11 mouse cellular contexts compared by ENCODE assay signal in genomic region chr5:123470784-123471400, GRCm38 (mm10). TPM values are rescaled to one million over a fixed set of nuclear protein-coding genes. Genes with fewer than 3 reads are reported as not detected.
A peak's percentile ranks its signal among the peaks of the same experiment; 100 is the strongest.
DNase-seq lines count a peak whose midpoint lies in the region; ATAC-seq lines count a peak whose summit lies in the region.
"Had no signal": no experiment of that assay in that cellular context is flagged by ENCODE, and none has a peak within 500 bp of the region (broad histone marks: within the 10 kb centered on the region; RNA-seq: fewer than 3 reads in every experiment).

No protein-coding gene starts in this region.

- H3K27ac ChIP-seq in hindbrain, embryonic 12.5 days: no peak overlapping the region; the same call in 1 of the 2 replicates
- H3K27ac ChIP-seq in hindbrain, embryonic 14.5 days: no peak overlapping the region

- DNase-seq in hindbrain, embryonic 14.5 days (ENCODE audit: low spot score): no peak
- no peak for DNase-seq in retina, postnatal 1 day
- no peak for DNase-seq in gastrocnemius, postnatal 10 days
- DNase-seq: cerebellum, postnatal 25 days; lung, adult 18-20 months had no signal

- no peak overlapping the region for H3K9ac ChIP-seq in hindbrain, embryonic 12.5 days
- H3K9ac ChIP-seq in hindbrain, embryonic 14.5 days: no peak overlapping the region

- H3K4me2 ChIP-seq in hindbrain, embryonic 12.5 days (replicated peaks): peak overlapping the region; percentile 29; the same call in 1 of the 2 replicates
- no peak overlapping the region for H3K4me2 ChIP-seq in hindbrain, embryonic 14.5 days (replicated peaks)

- WGBS in hindbrain, embryonic 12.5 days: 57% methylated on average over 10 of the region's 10 CpGs
- 71% methylated on average over 10 of the region's 10 CpGs for WGBS in hindbrain, embryonic 14.5 days

- ATAC-seq in hindbrain, embryonic 12.5 days (ENCODE audit: low FRiP score): no peak
- ATAC-seq in hindbrain, embryonic 14.5 days (ENCODE audit: low FRiP score): no peak
- peak; percentile 83 for ATAC-seq in activated CD4-positive, CD25-positive, alpha-beta regulatory T cell, adult 4 months
- peak; percentile 95 for ATAC-seq in granulocyte monocyte progenitor cell, adult 5-6 weeks (replicated peaks; ENCODE audit: poor library complexity, severe bottlenecking)
- no peak for ATAC-seq in cerebellum, adult (ENCODE audit: insufficient number of reproducible peaks, low FRiP score, low TSS enrichment)

- H3K27me3 ChIP-seq in hindbrain, embryonic 12.5 days: no peaks in the 10 kb centered on the region
- H3K27me3 ChIP-seq in hindbrain, embryonic 14.5 days (ENCODE audit: control insufficient read depth, insufficient read depth, low read length): no peaks in the 10 kb centered on the region
- peaks cover 29% of the 10 kb centered on the region for H3K27me3 ChIP-seq in megakaryocyte, embryonic 14.5 days (replicated peaks)

- H3K36me3 ChIP-seq in hindbrain, embryonic 12.5 days: no peaks in the 10 kb centered on the region
- no peaks in the 10 kb centered on the region for H3K36me3 ChIP-seq in hindbrain, embryonic 14.5 days (replicated peaks; ENCODE audit: control insufficient read depth, insufficient read depth)
- H3K36me3 ChIP-seq in megakaryocyte, embryonic 14.5 days (replicated peaks; ENCODE audit: low read length): no peaks in the 10 kb centered on the region

- no peaks in the 10 kb centered on the region for H3K9me3 ChIP-seq in hindbrain, embryonic 12.5 days (replicated peaks)
- H3K9me3 ChIP-seq in hindbrain, embryonic 14.5 days (ENCODE audit: control insufficient read depth, low read length): no peaks in the 10 kb centered on the region
- H3K9me3 ChIP-seq in megakaryocyte, embryonic 14.5 days: no peaks in the 10 kb centered on the region; the same call in 1 of the 2 replicates

- H3K4me3 ChIP-seq in hindbrain, embryonic 12.5 days: no peak overlapping the region
- H3K4me3 ChIP-seq in hindbrain, embryonic 14.5 days (replicated peaks; ENCODE audit: low read length): no peak overlapping the region
- peak overlapping the region; percentile 86 for H3K4me3 ChIP-seq in megakaryocyte, embryonic 14.5 days (replicated peaks)

- H3K4me1 ChIP-seq in hindbrain, embryonic 12.5 days: no peaks in the 10 kb centered on the region
- H3K4me1 ChIP-seq in hindbrain, embryonic 14.5 days (replicated peaks; ENCODE audit: control insufficient read depth, insufficient read depth, low read length): no peaks in the 10 kb centered on the region
- peaks cover 20% of the 10 kb centered on the region for H3K4me1 ChIP-seq in megakaryocyte, embryonic 14.5 days

RNA-seq across cellular contexts. Expression of gene Lrrc43, which starts 18.2 kb away (rescaled TPM):
- 0.34 and 0.36 TPM in 2 replicates for polyA plus RNA-seq in hindbrain, embryonic 12.5 days (2016; fragmentation: Nextera tagmentation; extraction: Ambion mirVana)
- polyA plus RNA-seq in hindbrain, embryonic 14.5 days (2014; fragmentation: Nextera tagmentation; extraction: Ambion mirVana): 0.43 and 0.89 TPM in 2 replicates
- not detected for polyA plus RNA-seq in activated CD4-positive, CD25-positive, alpha-beta regulatory T cell, adult 4 months (2017; shearing (Covaris generic))
- not detected in 2 replicates for total RNA-seq in granulocyte monocyte progenitor cell, adult 5-6 weeks (2014; fragmentation: Nextera tagmentation)
- not detected in 2 replicates for total RNA-seq in granulocyte monocyte progenitor cell, adult 5-6 weeks (2017)
- polyA plus RNA-seq in megakaryocyte, embryonic 14.5 days (2012; ENCODE audit: insufficient read depth, low replicate concordance): not detected in 2 replicates
- total RNA-seq in gastrocnemius, postnatal 10 days (2021): not detected
- total RNA-seq: hematopoietic stem cell, adult 5-6 weeks had no signal

RNA-seq across cellular contexts. Expression of gene Il31, which starts 18.4 kb away (rescaled TPM):
- not detected in 2 replicates for polyA plus RNA-seq in hindbrain, embryonic 12.5 days (2016; fragmentation: Nextera tagmentation; extraction: Ambion mirVana)
- polyA plus RNA-seq in hindbrain, embryonic 14.5 days (2014; fragmentation: Nextera tagmentation; extraction: Ambion mirVana): not detected in 2 replicates
- not detected for polyA plus RNA-seq in activated CD4-positive, CD25-positive, alpha-beta regulatory T cell, adult 4 months (2017; shearing (Covaris generic))
- not detected in 2 replicates for total RNA-seq in granulocyte monocyte progenitor cell, adult 5-6 weeks (2014; fragmentation: Nextera tagmentation)
- total RNA-seq in granulocyte monocyte progenitor cell, adult 5-6 weeks (2017): not detected in 2 replicates
- not detected in 2 replicates for polyA plus RNA-seq in megakaryocyte, embryonic 14.5 days (2012; ENCODE audit: insufficient read depth, low replicate concordance)
- total RNA-seq in gastrocnemius, postnatal 10 days (2021): not detected
- total RNA-seq: hematopoietic stem cell, adult 5-6 weeks had no signal

RNA-seq across cellular contexts. Expression of gene B3gnt4, which starts 39.4 kb away (rescaled TPM):
- 1.4 and 1.5 TPM in 2 replicates for polyA plus RNA-seq in hindbrain, embryonic 12.5 days (2016; fragmentation: Nextera tagmentation; extraction: Ambion mirVana)
- polyA plus RNA-seq in hindbrain, embryonic 14.5 days (2014; fragmentation: Nextera tagmentation; extraction: Ambion mirVana): 1.2 and 2.0 TPM in 2 replicates
- under 1 TPM in 1 of 2 experiments, not detected in 1; 0.33 TPM for polyA plus RNA-seq in activated CD4-positive, CD25-positive, alpha-beta regulatory T cell, adult 4 months (2017; shearing (Covaris generic))
- total RNA-seq in granulocyte monocyte progenitor cell, adult 5-6 weeks (2014; fragmentation: Nextera tagmentation): not detected in 2 replicates
- total RNA-seq in granulocyte monocyte progenitor cell, adult 5-6 weeks (2017): not detected in 2 replicates
- polyA plus RNA-seq in megakaryocyte, embryonic 14.5 days (2012; ENCODE audit: insufficient read depth, low replicate concordance): not detected in 2 replicates
- not detected for total RNA-seq in gastrocnemius, postnatal 10 days (2021)
- total RNA-seq: hematopoietic stem cell, adult 5-6 weeks had no signal

RNA-seq across cellular contexts. Expression of gene Diablo, which starts 53.1 kb away (rescaled TPM):
- 112 and 124 TPM in 2 replicates for polyA plus RNA-seq in hindbrain, embryonic 12.5 days (2016; fragmentation: Nextera tagmentation; extraction: Ambion mirVana)
- polyA plus RNA-seq in hindbrain, embryonic 14.5 days (2014; fragmentation: Nextera tagmentation; extraction: Ambion mirVana): 105 and 110 TPM in 2 replicates
- polyA plus RNA-seq in activated CD4-positive, CD25-positive, alpha-beta regulatory T cell, adult 4 months (2017; shearing (Covaris generic)): 10 to 100 TPM; 70.9 to 85.2 TPM
- total RNA-seq in granulocyte monocyte progenitor cell, adult 5-6 weeks (2014; fragmentation: Nextera tagmentation): 29.0 and 61.6 TPM in 2 replicates
- total RNA-seq in granulocyte monocyte progenitor cell, adult 5-6 weeks (2017): 54.6 and 62.5 TPM in 2 replicates
- 7.4 TPM in 1 of 2 replicates, not detected in the other for polyA plus RNA-seq in megakaryocyte, embryonic 14.5 days (2012; ENCODE audit: insufficient read depth, low replicate concordance)
- total RNA-seq in gastrocnemius, postnatal 10 days (2021): 10 to 100 TPM; 36.9 to 38.8 TPM

RNA-seq across cellular contexts. Expression of gene Gm49027, which starts 54.4 kb away (rescaled TPM):
- polyA plus RNA-seq in hindbrain, embryonic 12.5 days (2016; fragmentation: Nextera tagmentation; extraction: Ambion mirVana): 1.6 and 2.4 TPM in 2 replicates
- 0.67 and 0.74 TPM in 2 replicates for polyA plus RNA-seq in hindbrain, embryonic 14.5 days (2014; fragmentation: Nextera tagmentation; extraction: Ambion mirVana)
- polyA plus RNA-seq in activated CD4-positive, CD25-positive, alpha-beta regulatory T cell, adult 4 months (2017; shearing (Covaris generic)): not detected
- not detected in 2 replicates for total RNA-seq in granulocyte monocyte progenitor cell, adult 5-6 weeks (2014; fragmentation: Nextera tagmentation)
- total RNA-seq in granulocyte monocyte progenitor cell, adult 5-6 weeks (2017): not detected in 2 replicates
- polyA plus RNA-seq in megakaryocyte, embryonic 14.5 days (2012; ENCODE audit: insufficient read depth, low replicate concordance): not detected in 2 replicates
- total RNA-seq in gastrocnemius, postnatal 10 days (2021): 1 to 10 TPM in 1 of 2 experiments, not detected in 1; 1.1 TPM
- total RNA-seq: hematopoietic stem cell, adult 5-6 weeks had no signal

Comparison
In these comparisons a context has a peak if more than half of its experiments do, and no peak if none do; other contexts are left out.
1. ATAC-seq: peak in activated CD4-positive, CD25-positive, alpha-beta regulatory T cell, adult 4 months (single experiment) and granulocyte monocyte progenitor cell, adult 5-6 weeks (single experiment); none in hindbrain, embryonic 12.5 days (single experiment), hindbrain, embryonic 14.5 days (single experiment) and cerebellum, adult (single experiment).